Mouse (Mus musculus) left cerebral cortex, adult 18-20 months (tissue): ENCODE results near the gene Coro1a. TPM values are rescaled to one million over a fixed set of nuclear protein-coding genes. Genes with fewer than 3 reads are reported as not detected.
"Not testable (repeated sequence)": the region's sequence is repeated elsewhere in the genome, so short reads cannot be mapped to it uniquely, and the experiment has no call there.

Source experiments
- DNase-seq, 2 experiments: peaks; one replicate each; pipeline ENCODE4 v3.0.0; 2021 to 2022; ENCODE audit warnings: low spot score in 2 of 2, mixed read lengths in 1 of 2
- total RNA-seq, 2 experiments: library from RNA; stranded (reverse); gene quantifications; 2 replicates each; pipeline ENCODE4 v1.2.3; 2021

Gene Coro1a
- total RNA-seq, 2 experiments from 2014 or later = 161 to 166 TPM

DNA sequence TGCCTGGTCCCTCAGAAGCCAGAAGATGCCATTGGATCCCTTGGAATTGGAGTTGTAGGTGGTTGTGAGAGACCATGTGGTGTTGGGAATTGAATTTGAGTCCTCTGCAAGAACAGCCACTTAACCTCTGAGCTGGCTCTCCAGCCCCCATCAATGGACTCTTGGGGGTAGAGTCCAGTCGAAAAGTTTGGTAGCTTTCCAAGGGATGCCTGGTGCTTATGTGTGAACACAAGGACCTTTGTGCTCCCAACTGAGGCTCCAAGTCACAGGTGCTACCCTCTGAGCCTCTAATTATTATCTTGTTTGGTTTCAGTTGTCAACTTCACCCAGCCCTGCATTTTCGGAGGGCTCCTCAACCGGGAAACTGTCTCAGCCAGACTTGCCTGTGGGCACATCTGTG lies 16.9 kb downstream of the Coro1a start:
- DNase-seq = no peak

DNA sequence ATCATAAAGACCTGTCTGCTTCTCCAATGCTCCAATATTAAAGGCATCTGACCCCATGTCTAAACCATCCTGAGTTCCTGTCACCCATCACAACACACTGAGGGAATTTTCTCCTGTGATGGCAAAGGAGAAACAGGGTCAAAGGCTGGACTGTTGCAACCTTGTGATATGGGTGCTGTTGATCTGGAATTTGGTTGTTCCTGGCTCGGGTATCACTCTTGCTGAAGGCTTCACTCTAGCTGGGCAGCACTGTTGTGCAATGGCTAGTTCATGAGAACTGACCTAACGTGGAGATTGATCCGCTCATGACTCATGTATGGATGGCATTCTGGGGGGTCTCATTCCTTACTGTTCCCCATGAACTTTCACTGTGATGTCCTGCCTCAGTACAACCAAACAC lies 18.6 kb downstream of the Coro1a start:
- DNase-seq = no peak

DNA sequence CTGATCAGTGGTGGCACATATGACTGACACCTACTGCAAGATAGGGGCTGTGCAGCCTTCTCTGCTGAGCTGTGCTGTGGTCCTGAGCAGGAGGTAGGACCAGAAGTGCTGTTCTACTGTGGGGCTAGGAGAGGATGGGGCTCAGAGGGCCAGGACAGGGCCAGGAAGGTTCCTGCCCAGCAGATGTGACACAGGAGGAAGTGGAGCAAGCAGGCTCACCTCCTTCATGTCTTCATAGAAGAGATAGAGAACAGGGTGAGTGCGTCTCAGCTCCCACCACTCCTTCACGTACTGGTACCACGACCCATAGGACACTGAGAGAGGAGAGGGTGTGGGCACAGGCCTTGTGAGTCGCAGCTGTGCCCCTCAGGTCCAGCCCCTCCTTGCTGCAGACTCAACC lies 19.4 kb downstream of the Coro1a start:
- DNase-seq = not testable (repeated sequence)

DNA sequence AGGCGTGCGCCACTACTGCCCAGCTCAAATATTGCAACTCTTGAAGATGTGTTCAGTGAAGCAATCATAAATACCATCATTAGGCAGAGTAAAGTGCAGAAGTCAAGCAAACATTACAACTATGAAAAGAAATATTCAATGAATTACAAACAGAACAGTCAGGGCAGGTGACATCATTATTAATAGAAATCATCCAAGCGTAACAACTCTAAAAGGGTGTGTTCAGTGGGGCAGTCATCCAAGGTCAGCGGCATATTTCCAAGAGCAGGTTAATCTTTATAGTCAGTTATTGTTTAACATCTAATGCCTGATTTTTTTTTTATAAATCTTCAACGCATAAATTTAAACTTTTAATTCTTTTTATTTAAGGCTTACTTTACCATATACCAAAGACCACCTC lies 26.4 kb downstream of the Coro1a start:
- no peak for DNase-seq

DNA sequence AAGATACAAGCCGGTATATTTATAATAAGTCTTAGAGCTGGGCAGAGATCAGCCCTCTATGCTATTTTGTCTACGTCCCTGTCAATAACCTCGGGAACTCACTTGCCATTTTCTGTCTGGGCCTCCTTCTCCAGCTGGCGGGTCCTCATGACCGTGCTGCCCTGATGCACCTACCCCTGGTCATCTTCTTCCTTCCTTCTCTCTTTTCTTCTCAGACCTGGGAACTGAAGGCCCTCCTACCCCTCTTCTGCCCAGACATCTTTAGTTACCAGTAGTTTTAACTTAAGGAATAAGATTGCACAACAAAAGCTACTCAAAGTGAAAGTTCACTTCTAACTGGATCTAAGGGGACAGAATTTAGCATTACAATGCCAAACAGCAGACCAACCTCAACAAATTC lies 27.9 kb downstream of the Coro1a start:
- DNase-seq = no peak

DNA sequence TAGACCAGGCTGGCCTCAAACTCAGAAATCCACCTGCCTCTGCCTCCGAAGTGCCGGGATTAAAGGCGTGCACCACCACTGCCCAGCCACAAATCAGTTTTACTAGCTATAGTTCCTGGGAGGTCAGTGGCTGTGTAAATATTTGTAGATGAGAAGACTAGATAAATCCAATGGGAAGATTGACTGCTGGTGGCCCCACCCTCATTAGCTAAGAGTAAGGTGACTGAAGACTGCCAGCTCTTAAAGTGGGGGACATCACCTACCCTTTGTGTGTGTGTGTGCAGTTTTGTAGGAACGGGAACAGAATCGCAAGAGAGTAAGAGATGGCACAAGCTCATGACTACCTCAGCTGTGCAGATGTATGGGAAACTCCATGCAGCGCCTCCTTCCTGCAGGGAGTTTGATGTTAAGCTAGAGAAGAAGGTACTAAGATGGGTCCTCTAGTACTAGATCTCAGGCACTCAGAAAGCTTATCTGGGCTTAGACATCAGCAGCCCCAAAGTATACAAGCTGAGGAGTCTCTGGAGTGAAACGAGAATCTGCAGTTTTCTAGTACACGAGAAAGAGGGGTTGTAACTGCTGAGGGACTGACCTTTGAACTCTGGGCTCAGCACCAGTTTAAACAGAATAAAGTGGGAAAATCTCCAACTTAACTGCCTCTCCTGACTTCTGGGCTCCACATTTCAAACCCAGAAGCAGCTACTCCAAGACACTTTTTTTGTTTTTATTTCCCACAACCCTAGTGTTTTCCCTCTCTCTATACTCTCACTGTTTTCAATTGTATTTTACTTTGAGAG lies 28.8 kb downstream of the Coro1a start:
- no peak for DNase-seq

DNA sequence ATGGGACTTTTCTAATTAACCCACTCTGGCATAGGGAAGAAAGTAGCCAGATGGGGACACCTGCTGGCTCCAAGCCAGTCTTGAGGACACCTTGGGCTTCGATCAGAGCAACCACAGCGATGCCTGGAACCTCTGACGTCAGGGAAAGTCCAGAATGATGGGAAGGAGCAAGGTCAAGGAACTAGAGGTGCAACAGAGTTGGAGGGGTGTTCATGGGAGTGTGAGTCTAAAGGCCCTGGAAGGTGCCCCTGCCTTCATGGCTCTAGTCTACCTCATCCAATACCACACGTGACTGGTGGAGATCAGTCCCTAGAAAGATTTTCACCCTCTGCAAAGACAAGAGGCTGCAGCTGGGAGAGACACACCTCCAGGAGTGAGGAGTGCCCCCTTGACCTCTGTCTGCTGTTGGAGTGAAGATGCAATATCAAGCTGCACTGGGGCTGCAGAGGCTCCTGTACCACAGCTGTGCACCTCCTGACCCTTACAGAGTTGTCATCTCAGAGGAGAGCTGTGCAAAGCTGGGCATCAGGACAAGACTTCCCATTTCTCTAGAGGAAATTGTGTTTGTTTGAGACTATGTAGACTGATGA lies 30.9 kb downstream of the Coro1a start:
- DNase-seq = no peak

DNA sequence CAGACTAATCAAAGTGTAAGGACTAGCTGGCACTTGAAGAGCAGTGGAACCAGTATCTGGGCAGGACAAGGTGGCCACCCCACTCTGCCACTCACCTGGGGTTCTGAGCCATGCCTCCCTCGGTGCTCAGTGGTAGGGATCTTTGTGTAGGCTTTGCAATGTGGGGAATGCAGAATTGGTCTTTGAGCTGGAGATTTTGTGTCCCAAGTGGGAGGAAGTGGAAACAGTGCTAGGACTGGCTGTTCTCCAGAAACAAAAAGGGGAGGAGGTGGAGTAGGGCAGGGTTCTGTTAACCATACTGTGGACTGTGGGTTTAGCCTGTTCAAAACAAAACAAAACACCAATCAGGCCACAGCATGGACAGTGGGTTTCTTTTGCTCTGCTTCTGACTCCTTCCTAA lies 31.4 kb downstream of the Coro1a start, which contains the start of gene Sult1a1:
Sult1a1 (minus strand) TSS at position 226 of the 400 bp plus-strand sequence.
- peak; percentile 28 to 44 for DNase-seq

DNA sequence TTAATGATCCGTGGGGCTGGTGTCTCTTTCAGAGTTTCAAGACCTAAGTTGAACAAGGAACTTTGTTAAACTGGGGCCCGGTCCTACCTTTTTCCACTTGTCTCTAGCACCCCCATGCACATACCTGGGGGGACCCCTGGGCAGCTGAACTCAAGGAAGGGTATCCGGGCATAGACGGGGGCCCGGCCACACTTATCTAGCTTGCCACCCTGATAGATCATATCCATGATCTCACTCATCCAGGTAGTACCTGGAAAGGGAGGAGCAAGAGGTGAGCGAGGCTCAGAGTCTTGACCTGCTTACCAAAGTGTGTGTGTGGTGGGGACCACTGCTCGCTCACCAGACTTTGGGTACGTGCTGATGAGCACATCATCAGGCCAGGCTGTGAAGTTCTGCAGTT lies 32.5 kb downstream of the Coro1a start:
- no peak for DNase-seq

DNA sequence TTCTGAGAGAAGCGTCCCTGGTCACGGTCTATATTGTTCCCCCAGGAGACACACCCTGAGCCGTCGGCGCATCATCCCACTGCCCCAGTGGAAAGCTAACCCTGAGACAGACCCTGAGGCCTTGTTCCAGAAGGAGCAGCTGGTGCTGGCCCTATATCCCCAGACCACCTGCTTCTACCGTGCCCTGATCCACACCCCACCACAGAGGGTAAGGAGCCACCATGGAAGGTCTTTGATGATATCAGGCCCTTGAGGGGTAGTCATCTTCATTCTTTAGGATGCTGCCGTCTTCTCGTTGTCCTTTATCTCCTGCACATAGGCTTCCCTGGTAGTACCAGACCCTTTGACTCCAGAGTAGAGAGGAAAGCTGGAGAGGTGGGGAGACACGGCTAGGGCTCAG lies 35.5 kb downstream of the Coro1a start:
- DNase-seq = no peak

DNA sequence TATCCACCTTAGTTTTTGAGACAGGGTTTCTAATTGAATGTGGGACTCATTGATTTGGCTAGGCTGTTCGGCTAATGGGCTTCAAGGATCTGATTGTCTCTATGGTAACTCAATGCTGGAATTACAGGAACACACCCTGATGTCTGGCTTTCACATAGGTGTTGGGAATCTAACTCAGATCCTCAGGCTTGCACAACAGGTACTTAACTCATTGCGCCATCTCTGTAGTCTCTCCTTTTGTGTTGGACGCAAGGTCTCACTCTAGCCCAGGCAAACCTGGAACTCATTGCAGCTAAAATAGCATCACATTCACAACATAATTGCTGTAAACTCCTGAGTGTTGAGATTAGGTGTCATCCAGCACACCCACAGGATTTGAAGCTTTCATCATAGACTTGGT lies 37.4 kb downstream of the Coro1a start:
- no peak for DNase-seq

DNA sequence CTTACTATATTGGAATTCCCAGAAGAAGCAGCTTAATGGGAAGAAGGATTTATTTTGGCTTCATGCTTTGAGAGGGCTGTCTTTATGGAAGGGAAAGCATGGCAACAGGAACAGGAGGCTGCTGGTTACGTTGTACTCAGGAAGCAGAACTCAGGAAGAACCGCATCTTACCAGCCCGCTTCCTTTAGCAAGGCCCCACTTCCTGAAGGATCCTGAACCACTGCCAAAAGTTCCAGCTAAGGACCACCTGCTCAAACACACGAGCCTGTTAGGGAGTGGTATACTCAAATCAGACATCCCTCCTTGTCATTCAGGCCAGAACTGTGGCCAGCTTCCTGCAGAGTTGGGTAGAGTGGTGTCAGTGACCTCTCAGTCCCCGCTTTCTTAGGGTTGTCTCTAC lies 39.1 kb downstream of the Coro1a start:
- no peak for DNase-seq

DNA sequence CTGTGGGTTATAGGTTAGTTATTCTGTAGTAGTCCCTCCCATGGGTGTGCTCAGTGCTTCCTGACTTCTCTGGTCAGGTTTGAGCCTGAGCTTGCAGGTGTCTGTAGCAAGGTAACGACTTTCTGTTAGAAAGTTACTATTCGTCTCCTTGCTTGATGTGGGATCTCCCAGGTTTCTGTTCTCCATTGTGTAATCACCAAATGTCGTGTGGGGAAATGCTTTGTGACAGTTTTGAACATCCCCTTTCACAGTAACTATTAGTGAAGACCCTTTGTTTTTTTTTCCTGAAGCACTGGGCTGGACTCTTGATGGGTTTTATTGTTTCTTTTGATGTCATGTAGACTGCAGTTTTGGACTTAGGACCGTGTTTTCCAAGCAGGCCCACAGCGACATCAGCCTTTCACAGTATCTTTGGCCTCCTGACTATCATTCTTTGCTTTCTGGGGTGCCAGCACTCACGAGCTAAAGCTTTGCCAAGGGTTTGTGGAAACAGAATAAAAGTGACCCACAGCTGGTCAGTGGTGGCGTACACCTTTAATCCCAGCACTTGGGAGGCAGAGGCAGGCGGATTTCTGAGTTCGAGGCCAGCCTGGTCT lies 40.0 kb downstream of the Coro1a start:
- DNase-seq = no peak

DNA sequence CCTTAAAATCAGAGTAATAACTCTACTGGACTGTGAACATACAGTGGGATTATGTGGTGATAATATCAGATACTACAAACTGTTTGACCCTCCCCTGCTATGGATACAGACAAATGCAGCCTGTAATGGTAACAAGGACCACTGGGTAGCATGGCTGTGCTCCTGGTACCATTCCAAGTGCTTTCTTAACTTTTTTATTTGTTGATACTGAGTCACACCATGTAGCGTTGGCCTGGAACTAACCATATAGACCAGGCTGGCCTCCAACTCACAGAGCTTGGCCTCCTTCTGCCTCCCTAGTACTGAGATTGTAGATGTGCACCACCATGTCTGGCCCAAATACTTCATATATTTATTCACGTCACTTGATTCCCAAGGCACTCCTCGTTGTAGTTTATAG lies 42.3 kb downstream of the Coro1a start:
- no peak for DNase-seq

DNA sequence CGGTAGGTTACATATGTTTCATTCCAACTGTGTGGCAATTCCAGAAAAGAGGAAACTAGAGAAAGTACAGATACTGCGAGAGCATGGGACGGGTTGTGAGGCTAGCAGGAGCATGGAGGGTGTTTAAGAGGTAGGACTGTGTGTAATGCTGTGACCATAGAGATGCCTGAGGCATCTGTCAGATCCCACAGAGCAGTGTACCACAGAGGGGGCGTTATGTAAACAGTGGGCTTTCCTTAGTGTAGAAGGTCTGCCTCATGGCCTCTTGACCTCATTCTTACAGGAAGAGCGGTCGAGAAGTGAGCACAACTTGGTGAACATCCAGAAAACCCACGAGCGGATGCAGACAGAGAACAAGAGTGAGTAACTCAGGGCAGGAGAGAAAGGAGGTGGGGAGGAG lies 43.9 kb downstream of the Coro1a start:
- DNase-seq = no peak

DNA sequence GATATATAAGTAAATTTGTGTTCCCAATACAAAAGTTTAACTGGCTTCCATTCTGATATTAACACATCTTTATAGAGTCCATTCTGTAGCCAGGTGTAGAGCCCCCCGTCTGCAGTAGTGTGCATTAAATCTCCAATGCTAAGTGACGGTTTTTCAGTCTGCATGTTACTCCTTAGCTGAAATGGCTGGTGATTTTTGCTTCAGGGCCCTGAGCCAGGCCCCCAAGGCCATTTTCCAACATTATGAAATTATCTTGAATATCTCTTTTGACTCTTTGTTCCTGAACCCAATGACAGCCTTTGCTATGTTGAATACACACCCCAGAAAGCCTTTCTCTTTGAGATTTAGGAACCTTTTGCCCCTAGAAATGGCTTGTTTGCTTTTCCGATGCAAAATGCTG lies 47.8 kb downstream of the Coro1a start:
- DNase-seq = no peak

DNA sequence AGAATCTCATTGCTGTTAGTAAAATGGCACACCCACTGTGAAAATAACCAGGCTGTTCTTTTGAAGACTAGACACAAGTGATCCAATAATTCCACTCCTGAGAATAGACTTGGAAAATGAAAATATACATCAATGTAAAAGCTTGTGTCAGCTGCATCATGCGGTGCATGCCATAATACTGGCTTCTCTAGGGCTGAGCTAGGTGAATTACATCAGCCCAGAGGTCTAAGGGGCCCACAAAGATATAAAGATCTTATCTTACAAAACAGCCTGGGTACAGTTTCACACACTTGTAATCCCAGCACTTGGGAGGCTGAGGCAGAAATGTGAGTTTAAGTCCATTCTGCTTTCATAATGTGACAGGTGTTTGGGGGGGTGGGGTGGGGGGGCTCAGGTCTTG lies 50.1 kb downstream of the Coro1a start:
- DNase-seq = no peak

DNA sequence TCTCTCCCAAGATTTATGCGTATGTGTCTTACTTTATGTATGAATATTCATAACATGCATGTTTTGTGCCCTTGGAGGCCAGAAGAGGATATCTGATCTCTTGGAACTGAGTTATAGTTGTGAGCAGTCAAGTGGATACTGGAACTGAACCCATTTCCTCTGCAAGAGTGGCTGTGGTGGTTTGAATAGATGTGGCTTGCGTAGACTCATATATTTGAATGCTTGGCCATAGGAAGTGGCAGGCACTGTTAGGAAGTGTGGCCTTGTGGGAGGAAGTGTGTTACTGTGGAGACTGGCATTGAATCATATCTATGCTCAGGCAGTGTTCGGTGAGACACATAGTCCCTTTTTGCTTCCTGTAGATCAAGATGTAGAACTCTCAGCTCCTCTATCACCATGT lies 51.9 kb downstream of the Coro1a start:
- DNase-seq = no peak

DNA sequence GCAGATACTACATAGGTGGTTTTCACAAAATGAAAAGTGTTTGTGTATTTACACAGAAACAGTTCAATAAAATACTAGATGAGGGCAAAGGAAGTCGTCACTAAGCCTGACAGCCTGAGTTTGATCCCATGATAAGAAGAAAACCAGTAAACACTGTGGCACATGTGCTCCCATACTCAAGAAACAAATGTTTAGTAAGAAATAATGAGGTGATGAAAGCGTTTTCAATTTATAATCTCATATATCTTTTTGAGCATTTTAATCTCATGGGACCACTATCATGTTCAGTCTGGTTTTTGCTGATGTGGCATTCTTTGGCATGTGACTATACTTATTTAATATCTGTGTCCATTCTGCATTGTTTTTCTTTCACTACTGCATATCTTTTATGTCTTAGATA lies 53.6 kb downstream of the Coro1a start:
- DNase-seq = no peak

DNA sequence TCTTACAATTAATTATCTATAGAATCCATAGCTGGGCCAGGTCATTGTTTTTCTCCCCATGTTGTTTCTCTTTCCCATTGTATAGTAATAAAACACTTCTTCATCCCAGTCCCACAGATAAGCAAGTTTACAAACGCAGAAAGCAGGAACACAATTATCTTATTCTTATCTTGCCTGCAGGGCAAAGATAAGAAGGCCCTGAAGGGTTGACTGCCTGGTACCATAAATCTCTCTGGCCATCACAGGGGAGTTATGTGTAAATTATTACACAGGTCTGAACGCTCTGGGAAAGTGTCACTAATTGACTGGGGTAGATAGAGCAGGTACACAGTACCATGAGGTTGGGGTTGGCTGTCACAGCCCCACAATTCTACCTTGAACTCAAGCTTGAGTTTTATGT lies 56.7 kb downstream of the Coro1a start:
- DNase-seq = no peak
